Mouse (Mus musculus) telencephalon, adult 2 months (tissue): ENCODE measurements around the gene Aacs.
"Not testable (repeated sequence)": the region's sequence is repeated elsewhere in the genome, so short reads cannot be mapped to it uniquely, and the experiment has no call there.

Source experiments
- DNase-seq: peaks from one replicate; pipeline ENCODE4 v3.0.0-alpha.2; 2011; ENCODE audit warnings: low read depth, low spot score

Aacs gene

DNA sequence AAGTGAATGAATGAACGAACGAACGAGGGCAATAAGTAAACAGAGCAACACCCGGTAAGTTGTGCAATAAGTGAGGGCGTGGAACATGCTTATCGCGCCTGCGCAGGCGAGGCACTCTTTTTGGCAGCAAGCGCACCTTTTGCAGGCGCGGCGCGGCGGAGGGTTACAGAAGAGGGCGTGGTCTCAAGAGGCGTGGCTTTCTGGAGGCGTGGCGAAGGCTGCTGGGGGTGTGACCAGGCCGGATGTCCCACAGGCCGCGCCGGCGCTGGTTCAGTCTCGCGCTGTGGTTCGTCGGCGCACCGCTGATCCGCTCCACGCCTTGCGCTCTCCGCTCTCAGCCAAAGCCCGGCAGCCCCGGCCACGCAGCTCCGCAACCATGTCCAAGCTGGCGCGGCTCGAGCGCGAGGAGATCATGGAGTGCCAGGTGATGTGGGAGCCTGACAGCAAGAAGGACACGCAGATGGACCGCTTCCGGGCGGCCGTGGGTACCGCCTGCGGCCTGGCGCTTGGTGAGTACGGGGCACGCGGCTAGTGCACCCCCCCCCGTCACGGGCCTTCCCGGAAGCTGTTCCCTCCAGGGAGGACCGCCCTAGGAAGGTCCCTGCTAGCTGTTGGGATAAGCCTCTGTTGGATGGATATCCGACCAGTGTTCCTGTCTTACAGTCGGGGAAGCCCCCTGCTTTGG is at the start of gene Aacs:
Aacs (plus strand) TSS at position 214 of the 685 bp plus-strand sequence.
- peak; percentile 97 for DNase-seq

DNA sequence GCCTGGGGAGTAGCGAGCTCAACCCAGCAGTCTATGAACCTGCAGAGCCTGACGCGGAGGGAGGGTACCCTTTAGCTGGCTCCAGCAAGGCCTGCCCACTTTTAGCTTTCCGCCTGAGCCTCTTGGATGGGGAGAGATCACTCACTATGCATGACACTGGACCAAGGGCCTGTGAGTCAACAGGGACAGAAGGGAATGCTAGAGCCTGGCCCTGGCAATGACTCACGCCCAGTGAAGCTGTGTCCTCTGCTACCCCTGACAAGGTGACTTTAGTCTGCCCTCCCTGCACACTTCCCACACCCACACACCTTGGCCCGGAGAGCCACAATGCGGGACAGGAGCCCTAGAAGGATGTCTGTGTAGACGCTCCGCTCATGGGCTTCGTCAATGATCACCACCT is 49.3 kb upstream of the Aacs start:
- no peak for DNase-seq

DNA sequence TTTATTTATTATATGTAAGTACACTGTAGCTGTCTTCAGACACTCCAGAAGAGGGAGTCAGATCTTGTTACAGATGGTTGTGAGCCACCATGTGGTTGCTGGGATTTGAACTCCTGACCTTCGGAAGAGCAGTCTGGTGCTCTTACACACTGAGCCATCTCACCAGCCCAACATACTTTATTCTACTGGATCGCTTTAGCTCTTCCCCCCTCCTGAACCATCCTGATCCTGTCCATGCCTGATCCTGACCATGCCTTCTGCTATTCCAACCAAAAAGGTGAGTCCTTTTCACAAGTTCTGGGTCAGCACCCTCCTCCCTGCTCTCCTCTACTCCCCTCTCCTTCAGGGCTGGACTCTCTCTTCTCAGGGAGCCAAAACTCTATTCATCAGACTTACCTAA is 43.3 kb upstream of the Aacs start:
- not testable (repeated sequence) for DNase-seq

GRCm38 (mm10) chr5:125433793-125434337 is 41.7 kb upstream of the Aacs start, which contains the start of gene Dhx37:
Gene Dhx37, minus strand, starts transcription at chr5:125434121.
- DNase-seq: peak; percentile 93

DNA sequence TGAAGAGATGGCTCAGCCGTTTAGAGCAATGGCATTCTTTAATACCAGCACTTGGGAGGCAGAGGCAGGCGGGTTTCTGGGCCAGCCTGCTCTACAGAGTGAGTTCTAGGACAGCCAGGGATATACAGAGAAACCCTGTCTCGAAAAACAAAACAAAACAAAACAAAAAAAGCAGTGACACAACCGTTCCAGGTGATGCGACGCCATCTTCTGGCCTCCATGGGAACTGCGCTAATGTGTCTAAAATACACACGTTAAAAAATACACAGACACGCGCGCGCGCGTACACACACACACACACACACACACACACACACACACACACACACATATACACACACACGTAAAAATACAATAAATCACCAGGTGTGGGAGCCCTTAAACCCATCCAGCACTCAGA is 41.3 kb upstream of the Aacs start:
- not testable (repeated sequence) for DNase-seq

- no peak for DNase-seq
These were observed 34.9 kb upstream of the Aacs start for GRCm38 (mm10) chr5:125440583-125441233.

GRCm38 (mm10) chr5:125441234-125442114 is 34.1 kb upstream of the Aacs start, which contains the start of gene Bri3bp:
Gene Bri3bp, plus strand, starts transcription at chr5:125441568.
- DNase-seq: no peak

GRCm38 (mm10) chr5:125442136-125442995 is 33.2 kb upstream of the Aacs start:
- no peak for DNase-seq

GRCm38 (mm10) chr5:125443335-125443734 is 32.3 kb upstream of the Aacs start:
- no peak for DNase-seq

DNA sequence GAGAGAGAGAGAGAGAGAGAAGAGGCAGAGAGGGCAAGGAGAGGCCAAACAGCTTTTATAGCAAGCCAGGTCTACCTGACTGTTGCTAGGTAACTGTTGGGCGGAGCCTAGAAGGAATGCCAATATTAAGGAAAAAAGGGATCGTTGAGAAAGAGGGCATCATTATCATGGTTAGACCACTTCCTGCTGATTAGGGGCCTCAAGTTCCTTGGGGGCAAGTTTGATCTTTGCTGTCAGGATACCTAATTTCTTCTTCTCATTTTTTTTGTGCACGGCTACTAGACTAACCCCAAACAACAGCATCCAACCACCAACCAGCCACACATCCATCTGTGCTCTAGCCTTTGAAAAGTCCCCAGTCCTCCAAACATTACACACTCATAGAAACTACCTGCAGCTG is 31.7 kb upstream of the Aacs start:
- DNase-seq: no peak

DNA sequence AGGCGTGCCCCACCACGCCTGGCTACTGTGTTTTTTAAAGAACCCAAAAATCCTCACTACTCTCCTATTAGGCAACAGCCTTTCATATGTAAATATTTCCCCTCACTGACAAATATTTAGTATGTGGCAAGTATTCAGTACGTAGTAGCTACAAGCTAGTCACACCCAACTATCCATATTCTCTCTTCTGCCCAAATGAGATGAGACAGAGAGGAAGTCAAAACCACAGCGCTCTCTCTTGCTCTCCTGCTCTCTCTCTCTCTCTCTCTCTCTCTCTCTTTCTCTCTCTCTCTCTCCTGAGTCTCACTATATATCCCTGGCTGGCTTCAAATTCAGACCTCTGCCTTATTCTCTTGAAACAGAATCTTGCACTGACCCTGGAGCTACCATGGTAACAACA is 31.1 kb upstream of the Aacs start:
- no peak for DNase-seq

- DNase-seq: peak; percentile 39
These were observed 29.3 kb upstream of the Aacs start for GRCm38 (mm10) chr5:125446344-125446743.

DNA sequence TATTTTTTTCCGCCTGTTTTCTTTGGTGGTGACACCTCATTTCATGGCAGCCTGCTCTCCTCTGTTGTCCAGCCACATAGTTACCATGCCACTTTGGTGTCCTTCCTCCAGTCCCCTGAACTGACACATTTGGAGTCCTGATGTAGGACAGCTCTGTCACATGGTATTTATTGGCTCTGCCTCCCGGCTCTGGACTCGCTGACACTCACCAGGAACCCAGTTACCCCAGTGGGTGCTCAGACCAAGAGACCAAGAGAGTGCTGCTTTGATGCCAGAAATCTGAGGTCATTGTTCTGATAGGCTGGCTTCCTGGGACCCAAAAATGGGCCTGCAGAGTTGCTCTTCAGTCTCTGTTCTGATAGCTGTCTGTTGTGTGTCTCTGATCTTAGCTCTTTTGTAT is 27.6 kb upstream of the Aacs start:
- no peak for DNase-seq

DNA sequence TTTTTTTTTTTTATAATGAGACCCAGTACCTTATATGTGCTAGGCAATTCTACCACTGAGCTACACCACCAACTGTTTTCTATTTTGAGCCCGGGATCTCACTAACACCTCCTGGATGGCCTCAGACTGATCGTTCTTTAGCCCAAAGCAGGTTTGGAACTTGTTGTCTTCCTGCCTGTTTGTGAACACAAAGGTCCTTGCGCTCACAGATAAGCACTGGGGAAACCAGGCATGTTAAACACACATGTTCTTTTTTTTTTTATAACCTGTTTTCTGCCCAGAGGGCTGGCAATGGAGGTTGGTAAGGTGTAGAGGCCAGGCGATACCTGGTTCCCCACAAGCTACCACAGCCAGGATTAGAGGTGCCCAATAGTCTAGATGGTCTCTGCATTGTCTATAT is 27.0 kb upstream of the Aacs start:
- no peak for DNase-seq

DNA sequence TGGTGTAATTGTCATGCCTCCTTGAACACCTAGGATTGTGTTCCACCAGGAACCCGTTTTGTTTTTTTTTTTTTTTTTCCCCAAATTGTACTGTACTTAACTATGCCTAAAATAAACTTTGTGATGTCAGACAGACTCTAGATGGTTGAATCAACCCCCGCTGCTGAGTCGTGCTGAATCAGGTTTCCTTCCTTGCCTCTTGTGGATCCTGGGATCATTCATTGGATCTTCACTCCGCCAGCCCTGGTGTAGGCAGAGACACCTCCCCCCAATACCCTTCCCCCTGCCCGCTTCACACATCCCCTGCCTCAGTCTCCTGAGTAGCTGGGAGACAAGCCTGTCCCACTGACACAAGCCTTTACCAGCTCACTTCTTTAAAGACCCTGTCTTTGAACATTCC is 26.3 kb upstream of the Aacs start:
- DNase-seq: peak; percentile 62

DNA sequence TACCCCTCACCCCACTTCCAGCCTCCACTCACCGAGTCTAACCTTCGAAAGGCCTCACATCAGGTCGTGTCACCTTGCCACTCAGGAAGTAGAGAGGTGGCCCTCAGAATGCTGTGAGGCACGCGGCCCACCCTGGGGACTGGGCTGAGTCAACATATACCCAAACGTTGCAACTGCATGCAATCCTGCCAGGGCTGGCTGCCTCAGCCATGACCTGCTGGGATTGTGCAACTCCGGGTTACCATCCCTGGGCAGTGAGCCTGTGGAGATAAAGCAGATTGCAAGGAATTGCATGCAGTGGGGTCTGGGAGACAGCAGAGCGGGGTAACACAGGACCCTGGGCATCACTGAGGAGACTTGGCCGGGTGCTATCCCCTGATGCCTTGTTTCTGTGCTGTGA is 23.0 kb upstream of the Aacs start:
- no peak for DNase-seq

- DNase-seq: no peak
These were observed 19.5 kb upstream of the Aacs start for GRCm38 (mm10) chr5:125456100-125456499.

- DNase-seq: no peak
These were observed 18.1 kb upstream of the Aacs start for GRCm38 (mm10) chr5:125457538-125457937.

DNA sequence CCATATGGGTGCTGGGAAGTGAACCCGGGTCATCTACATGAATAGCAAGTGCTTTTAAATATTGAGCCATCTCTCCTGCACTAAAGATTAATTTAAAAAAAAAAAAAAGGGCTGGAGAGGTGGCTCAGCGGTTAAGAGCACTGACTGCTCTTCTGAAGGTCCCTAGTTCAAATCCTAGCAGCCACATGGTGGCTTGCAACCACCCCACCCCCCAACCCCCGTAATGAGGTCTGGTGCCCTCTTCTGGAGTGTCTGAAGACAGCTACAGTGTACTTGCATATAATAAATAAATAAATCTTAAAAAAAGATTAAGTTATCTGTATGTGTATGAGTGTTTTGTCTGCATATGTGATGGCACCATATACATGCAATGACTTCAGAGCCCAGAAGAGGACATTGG is 15.0 kb upstream of the Aacs start:
- DNase-seq: no peak

DNA sequence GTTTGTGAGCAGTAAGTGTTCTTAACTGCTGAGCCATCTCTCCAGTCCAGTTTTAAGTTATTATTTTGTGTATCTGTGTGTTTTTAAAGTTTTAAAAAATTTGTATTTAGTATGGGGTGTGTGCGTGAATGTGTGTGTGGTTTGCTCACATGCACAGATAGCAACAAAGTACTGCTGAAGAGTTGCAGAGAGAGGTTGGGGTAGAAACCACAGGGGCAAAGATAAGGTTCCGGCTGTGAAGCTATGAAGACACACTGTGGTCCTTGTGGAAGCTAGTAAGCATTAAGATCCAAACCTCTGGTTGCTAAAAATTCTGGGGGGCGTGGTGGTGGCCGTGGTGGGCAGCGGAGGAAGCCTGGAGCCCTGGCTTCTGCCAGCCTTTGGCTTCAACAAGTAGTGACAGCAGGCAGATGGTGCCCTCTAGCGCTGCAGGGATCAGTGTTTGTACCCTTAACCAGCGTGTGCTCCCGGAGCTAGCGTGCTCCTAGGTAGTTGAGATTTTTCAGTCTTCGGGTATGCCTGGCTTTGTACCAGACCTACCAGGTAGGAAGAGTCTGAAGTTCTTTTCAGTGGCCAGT is 13.7 kb upstream of the Aacs start:
- no peak for DNase-seq

DNA sequence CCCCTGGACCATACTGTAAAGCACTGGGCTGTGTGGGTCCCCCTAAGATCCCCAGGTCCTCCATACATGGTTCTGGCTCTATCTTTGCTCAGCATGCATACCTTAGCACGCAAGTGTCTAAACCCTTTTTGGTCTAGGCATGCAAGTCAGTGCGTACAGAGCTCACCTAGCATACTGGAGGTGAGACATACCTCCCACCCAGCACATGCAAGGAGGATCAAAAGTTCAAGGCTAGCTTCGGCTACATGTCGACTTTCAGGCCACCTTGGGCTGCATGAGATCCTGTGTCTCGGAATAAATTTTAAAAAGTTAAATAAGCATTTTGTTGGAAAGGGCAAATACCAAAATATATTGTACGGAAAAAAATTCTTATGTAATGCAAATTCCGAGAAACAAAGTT is 10.4 kb upstream of the Aacs start:
- no peak for DNase-seq
